Mouse (Mus musculus) layer of hippocampus, adult 11-12 months (tissue): ENCODE measurements around the gene Otc.

Experiments used
- DNase-seq: peaks from one replicate; pipeline ENCODE4 v3.0.0; 2022; ENCODE audit warnings: low spot score

The Otc gene

GRCm38 (mm10) chrX:10251852-10252504, at the start of gene Otc:
Otc (plus strand) TSS chrX:10252305.
- DNase-seq, result no peak

- no peak for DNase-seq
These were observed 46.2 kb upstream of the Otc start for GRCm38 (mm10) chrX:10205937-10206336.

DNA sequence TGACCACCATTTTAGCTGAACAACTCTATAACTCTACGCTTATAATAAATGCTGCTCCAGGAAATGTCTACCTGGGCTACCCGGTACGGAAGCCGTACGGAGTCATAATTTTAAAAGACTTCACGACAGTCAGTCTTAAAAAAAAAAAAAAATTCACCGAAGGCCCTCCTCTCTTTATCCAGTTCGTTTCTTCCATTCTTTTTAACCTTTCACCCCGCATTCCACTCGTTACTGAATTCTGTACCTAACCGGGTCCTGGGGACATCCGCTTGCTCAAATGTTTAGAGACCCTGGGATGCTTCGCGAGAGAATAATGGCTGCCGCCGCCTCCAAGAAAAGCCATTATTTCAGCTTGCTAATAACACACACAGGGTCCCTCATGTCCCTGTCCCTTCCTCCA, 36.1 kb upstream of the Otc start:
- peak; percentile 32 for DNase-seq

GRCm38 (mm10) chrX:10216410-10216949, 35.6 kb upstream of the Otc start, which contains the start of gene Rpgr:
Rpgr (minus strand) TSS chrX:10216920.
- peak; percentile 90 for DNase-seq

DNA sequence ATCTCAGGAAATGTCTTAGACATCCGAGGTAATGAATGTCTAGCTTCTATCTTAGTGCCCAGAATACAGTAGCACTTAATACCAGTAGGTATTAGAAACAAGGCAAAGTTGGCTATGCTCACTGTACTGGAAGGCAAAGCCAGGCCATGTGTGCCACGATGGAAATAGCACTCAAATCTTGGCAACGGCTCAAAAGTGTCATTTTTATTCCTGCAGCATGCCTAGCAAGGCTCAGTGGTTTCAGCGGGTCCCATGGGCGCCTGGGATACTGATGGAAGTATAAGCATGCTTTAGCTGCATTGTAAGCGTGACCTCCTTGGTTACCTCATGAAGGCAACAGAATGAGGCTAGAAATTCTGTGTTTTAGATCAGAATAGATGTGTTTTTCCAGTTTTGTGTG, 32.8 kb upstream of the Otc start:
- no peak for DNase-seq

- DNase-seq, result peak; percentile 18
These were observed 19.1 kb upstream of the Otc start for GRCm38 (mm10) chrX:10233051-10233450.

- no peak for DNase-seq
These were observed 17.5 kb upstream of the Otc start for GRCm38 (mm10) chrX:10234617-10235016.

DNA sequence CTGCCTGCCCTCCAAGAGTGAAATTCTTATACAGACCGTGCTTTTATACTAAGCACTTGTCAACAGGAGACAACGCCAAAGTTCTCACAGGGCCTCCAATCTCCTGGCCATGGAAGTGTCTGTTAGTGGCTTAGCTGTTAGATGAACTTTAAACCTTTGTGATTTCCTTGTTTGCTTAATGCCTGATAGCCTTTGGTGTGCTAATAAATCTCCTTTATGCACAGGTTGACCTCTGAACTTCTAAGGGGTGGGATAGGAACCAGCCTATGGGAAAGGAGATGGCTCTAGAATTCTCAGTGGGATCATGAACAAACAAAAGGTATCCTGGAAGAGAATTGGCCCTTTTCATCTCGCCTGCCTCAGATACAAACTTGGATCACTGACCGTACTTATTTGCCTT, 12.6 kb upstream of the Otc start:
- DNase-seq, result no peak

- no peak for DNase-seq
These were observed 8.2 kb upstream of the Otc start for GRCm38 (mm10) chrX:10243916-10244315.

DNA sequence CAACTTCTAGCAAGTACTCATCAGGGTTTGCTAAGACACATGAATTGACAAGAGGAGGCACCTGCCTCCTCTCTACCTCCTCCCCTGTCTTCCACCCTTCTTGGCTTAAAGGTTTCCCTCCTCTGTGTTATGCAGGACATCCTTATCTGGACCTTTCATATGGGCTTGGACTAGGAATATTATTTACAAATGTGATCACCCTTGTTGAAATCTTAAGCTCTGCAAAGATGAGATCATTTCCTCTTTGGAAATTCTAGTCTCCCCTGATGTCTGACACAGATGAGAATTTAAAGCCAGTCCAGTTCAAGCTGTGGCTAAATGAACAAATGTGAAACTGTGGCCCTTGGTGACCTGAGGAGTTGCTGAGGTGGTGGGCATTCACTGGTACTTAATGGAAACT, 748 bp upstream of the Otc start:
- DNase-seq, result no peak

GRCm38 (mm10) chrX:10257774-10258173, 5.7 kb downstream of the Otc start:
- no peak for DNase-seq

DNA sequence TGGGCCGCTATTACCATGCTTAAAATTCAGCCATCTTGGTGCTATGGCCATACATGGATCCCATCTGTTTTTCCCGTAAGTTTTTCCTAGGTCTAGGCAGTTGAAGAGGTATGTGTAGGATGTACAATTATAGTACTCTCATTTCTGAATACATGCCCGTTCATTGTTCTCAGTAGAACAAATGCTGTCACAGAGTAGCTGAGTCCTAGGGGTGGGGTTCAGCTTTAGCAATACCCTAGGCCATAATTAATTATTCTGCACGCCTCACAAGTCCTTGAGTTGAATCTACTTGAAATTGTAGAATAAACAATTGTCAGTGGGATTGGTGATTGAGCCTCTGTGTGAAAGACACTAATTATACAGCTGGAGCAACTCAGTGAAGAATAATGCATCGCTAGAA, 6.2 kb downstream of the Otc start:
- DNase-seq, result no peak

DNA sequence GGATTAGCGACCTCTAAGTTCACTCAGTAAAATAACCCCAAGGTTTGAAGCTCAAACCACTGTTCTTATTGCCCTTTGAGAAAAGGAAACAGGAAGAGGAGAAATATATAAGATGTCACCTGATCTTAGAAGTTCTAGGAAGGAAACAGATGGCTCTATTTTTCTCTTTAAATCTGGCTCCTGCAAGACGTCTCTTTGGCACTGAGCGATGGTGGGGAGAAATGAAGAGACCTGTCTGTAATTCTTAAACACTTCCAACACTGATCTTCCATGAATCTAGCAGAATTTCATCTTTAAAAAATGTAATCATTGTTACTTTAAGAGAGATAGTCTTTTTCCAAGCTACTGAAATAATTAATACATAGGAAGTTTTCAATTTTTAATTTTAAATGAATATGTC, 16.2 kb downstream of the Otc start:
- DNase-seq, result no peak

DNA sequence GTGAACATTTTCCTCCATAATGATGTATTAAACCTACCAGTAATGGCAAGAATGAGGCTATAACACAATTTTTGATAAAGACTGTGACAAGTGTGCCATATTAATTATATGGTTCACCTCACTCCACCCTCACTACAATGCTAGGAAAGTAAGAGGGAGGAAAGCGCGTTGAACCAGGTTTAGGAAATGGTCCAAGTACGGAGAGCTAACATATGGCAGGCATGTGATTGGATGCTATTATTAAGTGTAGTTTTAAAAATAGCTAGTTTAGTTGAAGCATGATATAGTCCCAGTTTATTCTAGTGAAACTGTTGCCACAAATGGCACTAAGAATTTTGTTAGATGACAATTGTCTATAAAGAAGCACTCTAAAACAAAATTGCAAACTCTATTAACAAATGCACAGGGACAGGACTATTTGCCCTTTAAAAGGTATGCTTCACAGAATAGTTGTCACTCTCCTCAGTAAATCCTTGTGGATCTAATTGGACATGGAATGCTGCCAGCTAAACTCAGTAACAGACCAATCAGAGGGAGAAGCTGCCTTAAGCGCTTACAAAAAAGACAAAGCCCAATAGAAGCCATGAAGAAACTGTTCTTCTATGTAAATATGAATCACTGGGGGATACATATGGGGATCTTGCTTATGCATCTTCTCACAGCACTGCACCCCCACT, 16.8 kb downstream of the Otc start:
- DNase-seq, result no peak

- no peak for DNase-seq
These were observed 45.2 kb downstream of the Otc start for GRCm38 (mm10) chrX:10297341-10297740.

DNA sequence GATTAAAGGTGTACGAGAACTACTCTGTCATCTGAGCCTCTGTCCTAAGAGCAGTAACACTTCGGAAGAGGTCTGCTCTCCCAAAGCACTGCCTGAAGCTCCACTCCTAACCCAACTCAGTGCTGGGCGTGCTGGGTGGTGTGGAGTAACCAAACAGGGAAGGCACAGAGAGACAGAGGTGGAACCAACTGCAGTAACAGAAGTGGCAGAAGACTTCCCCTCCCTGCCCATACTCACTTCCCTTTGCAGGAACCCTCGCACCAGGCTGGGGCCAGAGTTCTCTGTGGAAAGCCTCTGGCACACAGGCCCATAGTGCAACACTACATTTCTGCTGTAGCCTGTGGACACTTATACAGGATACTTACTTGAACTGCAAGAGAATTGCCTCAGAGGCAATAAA, 66.1 kb downstream of the Otc start:
- peak; percentile 3 for DNase-seq

DNA sequence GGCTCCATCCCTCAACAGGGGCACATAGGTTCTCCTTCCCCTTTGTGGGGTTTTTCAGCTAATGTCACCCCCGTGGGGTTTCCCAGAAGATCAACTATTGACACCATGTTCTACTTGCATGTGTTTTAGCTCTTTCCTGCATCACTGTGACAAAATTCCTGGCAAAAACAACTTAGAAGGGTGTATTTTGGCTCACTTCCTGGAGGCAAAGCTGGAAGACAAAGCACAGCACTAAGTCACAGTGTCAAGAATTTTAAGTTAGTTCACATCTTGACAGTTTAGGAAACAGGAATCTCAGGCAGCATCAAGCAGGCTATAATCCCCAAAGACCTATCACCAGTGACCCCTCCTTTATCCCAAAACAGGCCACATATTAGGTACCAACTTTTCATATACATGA, 78.1 kb downstream of the Otc start:
- DNase-seq, result no peak

DNA sequence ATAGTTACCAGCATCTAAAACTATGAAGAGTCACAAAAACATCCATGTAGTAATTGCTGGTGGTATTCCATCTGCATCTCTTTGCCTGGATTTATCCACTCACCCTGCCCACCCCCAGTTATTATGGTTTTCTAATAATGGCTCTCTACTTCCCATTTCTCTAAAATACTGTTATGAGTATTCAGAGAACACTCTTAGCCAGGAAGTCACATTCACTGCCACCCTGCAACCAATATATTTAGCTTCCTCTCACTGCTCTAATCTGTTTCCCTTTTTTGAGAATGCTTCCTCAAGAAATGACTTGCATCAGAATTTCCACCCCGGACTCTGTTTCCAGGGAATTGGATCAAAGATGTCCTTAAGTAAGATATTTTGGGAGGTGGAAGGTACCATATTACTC, 79.6 kb downstream of the Otc start:
- no peak for DNase-seq

DNA sequence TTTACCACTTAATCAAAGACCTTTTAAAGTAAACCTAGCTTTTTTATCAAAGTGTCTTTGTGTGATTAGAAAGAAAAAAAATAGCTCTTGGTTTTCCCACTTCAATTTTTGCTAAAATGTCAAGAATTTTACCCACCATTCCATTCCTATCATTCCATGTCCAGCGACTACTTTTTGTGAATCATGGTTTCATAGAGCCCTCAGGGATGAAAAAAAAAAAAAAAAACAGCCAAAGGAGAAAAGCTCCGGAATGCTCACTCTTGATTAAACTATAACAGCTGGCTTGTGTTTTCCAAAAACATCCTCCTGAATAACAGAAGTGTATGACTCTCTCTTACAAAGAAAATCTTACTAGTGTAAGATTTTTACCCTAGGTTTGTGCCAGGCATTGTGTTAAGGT, 84.7 kb downstream of the Otc start:
- DNase-seq, result no peak

- no peak for DNase-seq
These were observed 103.8 kb downstream of the Otc start for GRCm38 (mm10) chrX:10355867-10356266.
